Mouse (Mus musculus): ENCODE measurements around the gene Ddx19b.
"Not testable (repeated sequence)": the region's sequence is repeated elsewhere in the genome, so short reads cannot be mapped to it uniquely, and the experiment has no call there.

The Ddx19b gene

DNA sequence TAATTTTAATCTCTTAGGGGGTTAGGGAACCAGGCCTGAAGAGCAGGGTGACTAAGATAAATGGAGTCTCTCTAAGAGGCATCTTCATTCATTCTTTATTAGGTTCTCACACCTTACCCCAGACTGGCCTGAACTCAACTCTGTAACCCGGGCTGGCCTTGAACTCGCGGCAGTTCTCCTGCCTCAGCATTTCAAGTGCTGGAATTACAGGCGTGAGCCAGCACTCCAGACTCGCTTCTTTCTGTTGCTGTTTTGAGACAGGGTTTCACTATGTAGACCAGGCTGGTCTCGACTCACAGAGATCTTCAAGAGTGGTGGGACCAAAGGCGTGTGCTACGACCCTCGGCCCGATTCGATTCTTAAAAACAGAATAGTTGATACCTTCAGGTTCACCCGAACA is 2.7 kb upstream of the Ddx19b start:
- DNase-seq (ENCODE audit: low read depth) = no peak

DNA sequence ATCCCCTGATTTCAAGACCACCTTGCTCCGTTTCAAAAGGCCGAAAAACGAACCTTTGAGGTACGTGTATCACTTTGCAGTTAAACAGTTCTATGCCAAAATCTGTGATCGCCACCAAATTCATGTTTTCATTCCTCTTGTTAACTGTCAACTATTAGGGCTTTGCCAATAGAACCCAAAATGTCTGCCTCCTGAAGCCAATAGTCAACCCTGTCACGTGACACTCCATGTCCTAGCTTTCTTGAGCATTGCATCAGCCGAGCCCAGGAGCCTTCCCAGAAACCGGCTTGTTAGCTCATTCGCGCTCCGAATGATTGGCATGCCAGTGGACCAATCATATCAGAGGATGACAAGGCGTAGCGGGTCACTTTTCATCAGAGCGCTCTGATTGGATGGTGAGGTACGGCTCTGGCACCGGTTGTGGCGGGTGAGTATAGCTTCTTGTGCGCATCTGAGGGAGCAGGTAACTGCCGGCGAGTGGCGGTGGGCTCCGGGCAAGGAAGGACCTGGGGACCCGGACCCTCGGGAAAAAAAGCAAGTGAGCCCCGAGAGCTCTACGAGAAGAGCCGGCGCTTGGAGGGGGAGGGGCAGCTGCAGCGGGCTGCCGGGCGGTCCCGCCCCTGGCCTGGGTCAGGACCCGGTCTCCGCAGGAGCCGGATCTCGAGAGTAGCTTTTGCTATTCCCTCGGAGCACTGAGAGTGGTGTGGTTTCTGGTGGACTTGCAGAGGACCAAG is 2.1 kb upstream of the Ddx19b start:
- DNase-seq (ENCODE audit: low read depth) = peak; percentile 100

GRCm38 (mm10) chr8:111032916-111033315 is 1.4 kb upstream of the Ddx19b start, which contains the start of gene Aars:
Gene Aars (plus strand): TSS chr8:111033144.
- DNase-seq (ENCODE audit: low read depth) = no peak

DNA sequence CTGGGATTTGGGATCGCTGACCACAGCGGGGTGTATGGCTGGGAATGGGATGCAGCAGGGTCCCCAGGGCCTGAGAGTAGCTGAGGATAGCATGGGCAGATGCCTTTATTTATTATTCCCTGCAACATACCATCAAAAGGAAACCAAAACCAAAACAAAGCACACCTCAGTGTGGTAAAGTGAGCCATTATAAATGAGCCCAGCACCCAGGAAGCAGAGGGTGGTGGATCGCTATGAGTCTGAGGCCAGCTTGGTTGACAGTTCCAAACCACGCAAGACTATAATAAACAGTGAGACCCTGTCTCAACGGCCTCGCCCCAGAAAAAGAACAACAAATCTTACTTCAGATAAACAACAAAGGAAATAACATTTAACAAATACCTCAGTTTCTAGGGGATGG is 1.5 kb downstream of the Ddx19b start:
- no peak for DNase-seq (ENCODE audit: low read depth)

DNA sequence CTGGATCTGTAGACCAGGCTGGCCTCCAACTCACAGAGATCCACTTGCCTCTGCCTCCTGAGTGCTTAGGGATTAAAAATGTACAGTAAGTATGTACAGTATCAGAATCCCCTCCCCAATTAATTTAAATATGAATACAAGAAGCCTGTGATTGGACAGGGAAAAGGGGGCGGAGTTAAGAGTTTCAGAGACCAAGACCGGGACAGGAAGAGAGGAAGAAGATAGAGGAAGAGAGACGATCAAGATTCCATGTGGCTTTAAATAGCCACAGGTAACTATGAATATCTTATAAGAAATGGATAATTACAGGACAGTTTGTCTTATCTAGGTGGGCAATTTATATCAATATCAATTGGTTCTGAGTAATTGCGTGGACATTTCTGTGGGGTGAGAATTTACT is 2.0 kb downstream of the Ddx19b start:
- DNase-seq (ENCODE audit: low read depth) = peak; percentile 68

DNA sequence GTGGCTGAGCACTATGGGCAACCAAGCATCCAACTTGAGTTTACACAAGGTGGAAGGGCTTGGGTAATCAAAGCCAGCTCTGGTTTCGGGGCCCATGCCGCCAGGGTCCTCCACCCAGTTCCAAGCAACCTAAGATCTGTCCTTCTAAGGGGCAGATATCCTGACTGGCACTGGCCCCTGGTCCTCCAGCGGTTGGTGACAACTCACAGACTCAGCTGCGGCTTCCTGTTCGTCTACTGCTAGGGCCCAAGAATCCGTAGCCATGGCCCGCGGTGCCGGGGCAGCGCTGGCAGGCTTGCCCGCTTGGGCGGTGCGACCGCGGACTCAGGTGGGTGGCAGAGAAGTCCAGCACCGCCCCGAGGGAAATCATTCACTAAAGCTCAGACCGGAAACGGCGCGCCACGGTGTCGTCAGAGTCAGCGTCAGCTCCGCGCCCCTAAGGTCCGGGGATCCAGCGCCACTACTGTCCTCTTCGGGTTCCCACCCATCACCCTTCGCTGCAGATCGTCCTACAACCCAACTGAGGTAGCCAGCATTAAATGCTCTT is 4.1 kb downstream of the Ddx19b start:
- peak; percentile 87 for DNase-seq (ENCODE audit: low read depth)

- not testable (repeated sequence) for DNase-seq (ENCODE audit: low read depth)
Observed at GRCm38 (mm10) chr8:111026609-111027008, 4.9 kb downstream of the Ddx19b start.

DNA sequence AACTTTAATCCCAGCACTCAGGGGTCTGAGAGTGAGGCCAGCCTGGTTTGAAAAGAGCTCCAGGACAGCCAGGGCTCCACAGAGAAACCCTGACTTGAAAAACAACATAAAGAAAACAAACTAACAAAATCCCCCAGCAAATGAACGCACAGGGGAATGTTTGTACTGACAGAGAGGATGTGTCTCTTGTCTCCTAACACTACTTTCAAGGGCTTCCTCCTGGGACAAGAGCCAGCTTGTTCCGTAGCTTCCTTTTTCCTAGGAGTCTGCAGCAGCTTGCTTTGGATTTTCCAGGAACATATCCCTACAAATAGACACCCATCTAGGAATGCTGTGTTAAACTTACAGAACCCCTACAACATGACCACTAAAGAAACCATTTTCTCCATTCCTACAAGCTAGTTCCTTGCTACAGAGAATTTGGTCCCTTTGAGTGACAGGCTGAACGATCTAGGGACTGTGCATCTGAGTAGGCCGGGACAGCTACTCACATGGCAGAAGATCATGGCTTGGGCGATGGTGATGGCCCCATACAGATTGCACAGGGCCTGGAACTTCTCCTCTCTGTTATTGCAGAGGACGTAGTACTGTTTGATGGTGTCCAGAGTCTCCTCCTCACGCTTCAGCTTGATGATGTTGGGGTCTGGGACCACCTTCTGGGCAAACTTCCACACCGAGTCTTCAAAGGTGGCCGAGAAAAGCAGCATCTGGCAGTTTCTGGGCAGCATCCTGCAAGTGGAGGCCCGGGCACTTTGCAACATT is 21.1 kb downstream of the Ddx19b start:
- not testable (repeated sequence) for DNase-seq (ENCODE audit: low read depth)

- DNase-seq (ENCODE audit: low read depth) = peak; percentile 94
Observed at GRCm38 (mm10) chr8:110997547-110998531, 33.7 kb downstream of the Ddx19b start, which contains the start of gene Ddx19a. Gene Ddx19a (minus strand): TSS chr8:110997800.

GRCm38 (mm10) chr8:110996641-110997430 is 34.7 kb downstream of the Ddx19b start:
- no peak for DNase-seq (ENCODE audit: low read depth)

DNA sequence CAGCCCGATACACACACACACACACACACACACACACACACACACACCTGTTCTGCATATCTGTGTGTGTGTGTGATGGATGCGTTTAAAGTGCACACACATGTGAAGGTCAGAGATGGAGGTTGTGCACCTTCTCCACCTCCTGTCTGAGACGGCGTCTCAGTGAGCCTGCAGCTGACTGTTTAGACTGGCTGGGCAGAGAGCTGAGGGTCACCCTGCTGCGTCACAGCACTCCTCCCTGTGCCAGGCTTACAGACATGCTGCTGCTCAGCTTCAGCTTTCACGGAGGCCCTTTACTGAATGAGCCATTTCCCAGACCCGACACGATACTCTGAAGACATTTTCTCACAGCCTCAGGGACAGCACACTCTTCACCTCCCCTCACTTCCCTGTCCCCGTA is 41.5 kb downstream of the Ddx19b start:
- no peak for DNase-seq (ENCODE audit: low read depth)

- peak; percentile 88 for DNase-seq (ENCODE audit: low read depth)
Observed at GRCm38 (mm10) chr8:110987805-110988744, 43.5 kb downstream of the Ddx19b start.

DNA sequence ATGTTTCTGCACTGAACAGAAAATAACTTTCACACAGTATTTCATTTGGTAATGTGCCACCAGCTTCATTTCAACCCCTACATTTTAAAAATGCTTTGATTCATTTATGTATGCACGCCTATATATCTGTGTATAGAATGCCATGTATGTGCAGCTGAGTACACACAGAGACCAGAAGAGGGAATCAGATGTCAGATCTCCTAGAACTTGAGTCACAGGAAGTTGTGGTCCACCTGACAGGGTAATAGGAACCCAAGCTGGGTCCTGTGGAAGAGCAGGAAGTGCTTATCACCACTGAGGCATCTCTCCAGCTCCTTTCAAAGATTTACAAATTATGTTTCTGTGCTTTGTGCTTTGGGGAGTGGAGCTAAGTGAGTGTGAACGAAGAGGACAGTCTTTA is 50.2 kb downstream of the Ddx19b start:
- no peak for DNase-seq (ENCODE audit: low read depth)

- DNase-seq (ENCODE audit: low read depth) = not testable (repeated sequence)
Observed at GRCm38 (mm10) chr8:110977987-110978386, 53.6 kb downstream of the Ddx19b start.

DNA sequence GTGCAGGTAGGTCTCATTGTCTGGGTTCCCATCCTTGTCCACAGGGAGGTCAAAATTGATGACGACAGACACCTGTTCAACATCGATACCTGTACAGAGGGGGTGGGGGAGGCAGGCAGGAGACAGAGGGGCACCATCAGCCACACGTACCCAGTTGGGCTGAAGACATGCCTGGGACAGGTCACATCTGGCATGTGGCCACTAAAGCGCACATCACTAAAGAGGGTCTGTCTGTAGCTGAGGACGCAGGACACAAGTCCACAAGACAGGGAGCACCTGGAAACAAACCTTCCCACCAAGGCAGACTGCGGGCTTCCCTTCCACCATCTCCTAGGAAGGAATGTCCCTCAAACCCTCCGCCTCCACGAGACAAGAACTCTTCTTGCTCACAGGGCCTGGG is 55.0 kb downstream of the Ddx19b start:
- DNase-seq (ENCODE audit: low read depth) = not testable (repeated sequence)

- DNase-seq (ENCODE audit: low read depth) = peak; percentile 87
Observed at GRCm38 (mm10) chr8:110969910-110970770, 61.4 kb downstream of the Ddx19b start.

GRCm38 (mm10) chr8:110967326-110967725 is 64.2 kb downstream of the Ddx19b start:
- no peak for DNase-seq (ENCODE audit: low read depth)

GRCm38 (mm10) chr8:110966586-110966985 is 65.0 kb downstream of the Ddx19b start:
- DNase-seq (ENCODE audit: low read depth) = no peak

DNA sequence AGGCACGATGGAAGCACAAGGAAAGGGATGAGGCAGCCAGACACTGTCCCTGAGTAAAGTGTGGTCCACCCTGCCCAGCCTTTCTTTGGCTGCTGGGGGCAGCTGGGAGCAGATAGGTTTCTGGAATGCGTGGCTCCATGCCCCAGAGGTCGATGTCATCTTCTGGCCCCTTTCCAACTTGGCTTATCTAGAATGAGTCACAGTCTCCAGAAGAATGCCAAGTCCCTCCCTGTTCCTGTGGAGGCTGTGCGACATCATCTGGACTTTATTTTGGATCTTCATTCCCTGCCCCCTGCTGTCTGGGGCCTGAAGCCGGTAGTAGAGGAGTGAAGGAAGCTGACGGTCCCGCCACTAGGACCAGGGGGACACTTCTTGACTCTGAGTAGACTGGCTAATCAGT is 66.0 kb downstream of the Ddx19b start:
- peak; percentile 40 for DNase-seq (ENCODE audit: low read depth)
